Mouse (Mus musculus) liver, embryonic 14.5 days (tissue): ENCODE measurements around the gene Tmx2. TPM values are rescaled to one million over a fixed set of nuclear protein-coding genes. Genes with fewer than 3 reads are reported as not detected.

Experiments
- ATAC-seq: fragments of 200-750 bp; cut with Nextera tagmentation; 2 replicates; pipeline ENCODE4 v1.8.0; 2017; ENCODE audit warnings: moderate number of reproducible peaks, mild to moderate bottlenecking, moderate library complexity; ENCODE audit not compliant: insufficient read depth
- DNase-seq, 3 experiments: peaks; one replicate each; pipeline ENCODE4 v3.0.0-alpha.2; 2012 to 2013; ENCODE audit warnings: low read depth in 3 of 3, low spot score in 3 of 3
- H3K27ac ChIP-seq: fragments of 300-500 bp; sonication (generic); 2 replicates; pipeline ENCODE4 v1.5.1; 2014; ENCODE audit warnings: moderate library complexity, mild to moderate bottlenecking, control low read depth, inconsistent platforms
- H3K27me3 ChIP-seq: fragments of 300-500 bp; sonication (generic); 2 replicates; pipeline ENCODE4 v1.6.1; 2014; ENCODE audit warnings: mild to moderate bottlenecking, low read length, moderate library complexity; ENCODE audit not compliant: control insufficient read depth, insufficient read depth
- H3K36me3 ChIP-seq: fragments of 300-500 bp; sonication (generic); replicated peaks from 2 replicates; pipeline ENCODE4 v1.6.1; 2014; ENCODE audit warnings: low read depth; ENCODE audit not compliant: control insufficient read depth, insufficient read depth
- H3K4me1 ChIP-seq, 2 experiments: fragments of 200-500 bp in 1 of 2; fragments of 300-500 bp in 1 of 2; sonication (generic) in 1 of 2; replicated peaks; 2 replicates each; pipeline ENCODE4 v1.6.1; 2012 to 2014; ENCODE audit warnings: antibody characterized with exemption in 1 of 2, inconsistent platforms in 1 of 2, low read length in 1 of 2; ENCODE audit not compliant: control insufficient read depth in 2 of 2, insufficient read depth in 2 of 2
- H3K4me2 ChIP-seq: fragments of 300-500 bp; sonication (generic); 2 replicates; pipeline ENCODE4 v1.6.1; 2014; ENCODE audit warnings: low read depth, mild to moderate bottlenecking, control low read depth, moderate library complexity
- H3K4me3 ChIP-seq, 2 experiments: fragments of 200-500 bp in 1 of 2; fragments of 300-500 bp in 1 of 2; sonication (generic) in 1 of 2; 2 replicates each; pipeline ENCODE4 v1.5.1; 2012 to 2014; ENCODE audit warnings: low read depth in 2 of 2, low read length in 2 of 2, mild to moderate bottlenecking in 2 of 2, control low read depth in 1 of 2, inconsistent platforms in 1 of 2, moderate library complexity in 1 of 2; ENCODE audit not compliant: insufficient read depth in 1 of 2
- H3K9ac ChIP-seq: fragments of 300-500 bp; sonication (generic); replicated peaks from 2 replicates; pipeline ENCODE4 v1.6.1; 2014; ENCODE audit warnings: mild to moderate bottlenecking, control low read depth, moderate library complexity
- H3K9me3 ChIP-seq: fragments of 300-500 bp; sonication (generic); 2 replicates; pipeline ENCODE4 v1.6.1; 2016; ENCODE audit warnings: low read length, mixed read lengths; ENCODE audit not compliant: control insufficient read depth
- CTCF ChIP-seq: IDR thresholded peaks from 2 replicates; pipeline ENCODE4 v1.5.1; 2016; ENCODE audit warnings: antibody characterized with exemption, low read depth, control low read depth
- EP300 ChIP-seq: IDR thresholded peaks from 2 replicates; pipeline ENCODE4 v1.6.1; 2016; ENCODE audit warnings: antibody characterized with exemption, low read depth
- WGBS: fragments of 180-500 bp; shearing (Covaris S2); extraction: QIAGEN DNeasy Blood & Tissue Kit; methylation state at CpG from one replicate; pipeline ENCODE4 v1.1.7; 2014; ENCODE audit not compliant: insufficient replicate concordance; 5-methylcytosine and 5-hydroxymethylcytosine counted together
- polyA plus RNA-seq, 2 experiments: library from polyadenylated mRNA; depleted of rRNA in 1 of 2; stranded (reverse) in 1 of 2; unstranded in 1 of 2; fragments of >200 nt; fragmentation: Nextera tagmentation in 1 of 2; extraction: Ambion mirVana in 1 of 2; gene quantifications; 2 replicates each; pipeline versions ENCODE4 v1.2.1 to v1.2.3; 2012 to 2014

Gene Tmx2
- polyA plus RNA-seq, 2 experiments: 24.7 to 66.3 TPM

DNA sequence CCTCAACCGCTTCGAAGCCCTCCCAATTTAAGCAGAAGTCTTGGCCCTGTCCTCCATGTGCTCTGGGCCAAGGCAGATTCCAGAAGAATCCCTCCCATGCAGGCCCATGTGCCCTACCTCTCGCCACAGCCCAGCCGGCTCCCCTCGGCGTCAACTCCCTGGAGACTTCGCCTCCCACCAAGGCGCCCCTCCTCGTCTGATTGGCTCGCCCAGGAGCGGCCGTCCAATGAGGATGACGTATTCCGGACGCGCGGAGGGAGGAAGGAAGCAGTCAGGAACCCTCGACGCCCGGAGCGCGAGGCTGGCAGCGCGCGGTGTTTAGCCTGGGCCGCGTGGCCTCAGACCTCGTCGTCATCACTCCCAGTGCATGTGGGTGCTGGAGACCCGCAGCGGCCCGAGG lies 20.1 kb downstream of the Tmx2 start, which contains the start of gene Btbd18:
TSS of gene Btbd18 (plus strand) at position 274 of the 400 bp plus-strand sequence.
- DNase-seq (no peak), ATAC-seq (0 out of 2 replicates have a peak, but pooled peaks have one; percentile 19)
- no peak within 1 kb of the TSS for H3K4me3 ChIP-seq
- TF ChIP-seq CTCF: no peak
- no peak for TF ChIP-seq EP300
- H3K9ac ChIP-seq: no peak within 1 kb of the TSS
- H3K36me3 ChIP-seq: no peaks in the 10 kb centered on the region
- H3K9me3 ChIP-seq: no peaks in the 10 kb centered on the region
- WGBS: 84% methylated on average over 32 of the region's 32 CpGs
- no peak within 1 kb of the TSS for H3K27ac ChIP-seq
- H3K27me3 ChIP-seq: no peaks in the 10 kb centered on the region
- no peak within 1 kb of the TSS for H3K4me2 ChIP-seq
- no peaks in the 10 kb centered on the region for H3K4me1 ChIP-seq

DNA sequence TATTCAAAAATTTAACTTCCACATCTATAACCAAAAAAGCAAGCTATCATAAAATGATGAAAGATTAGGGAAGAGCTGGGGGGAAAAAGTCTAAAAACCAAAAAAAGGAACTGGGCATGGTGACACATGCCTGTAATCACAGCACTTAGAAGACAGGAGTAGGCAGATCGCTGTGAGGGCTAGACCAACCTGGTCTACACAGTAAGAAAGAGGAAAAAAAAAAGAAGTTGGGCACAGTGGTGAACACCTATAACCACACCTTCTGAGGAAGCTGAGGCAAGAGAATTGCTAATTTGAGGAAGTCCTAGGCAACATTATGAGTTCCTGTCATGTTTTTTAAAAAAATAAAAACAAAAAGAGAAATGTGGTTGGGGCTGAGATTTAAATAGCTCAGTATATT lies 23.1 kb downstream of the Tmx2 start:
- Histone ChIP-seq H3K36me3 (no peaks in the 10 kb centered on the region), H3K9ac (no peak overlapping the region), H3K4me1 (peaks cover 0 to 1% of the 10 kb centered on the region in 2 experiments; a peak in 1 of 4 replicates), H3K4me2 (no peak overlapping the region), H3K4me3 (no peak overlapping the region), H3K27me3 (no peaks in the 10 kb centered on the region), H3K9me3 (no peaks in the 10 kb centered on the region), H3K27ac (no peak overlapping the region)
- TF ChIP-seq CTCF: no peak
- TF ChIP-seq EP300: no peak
- WGBS: 19% methylated on average over 1 of the region's 1 CpGs
- no peak for DNase-seq
- ATAC-seq: no peak

DNA sequence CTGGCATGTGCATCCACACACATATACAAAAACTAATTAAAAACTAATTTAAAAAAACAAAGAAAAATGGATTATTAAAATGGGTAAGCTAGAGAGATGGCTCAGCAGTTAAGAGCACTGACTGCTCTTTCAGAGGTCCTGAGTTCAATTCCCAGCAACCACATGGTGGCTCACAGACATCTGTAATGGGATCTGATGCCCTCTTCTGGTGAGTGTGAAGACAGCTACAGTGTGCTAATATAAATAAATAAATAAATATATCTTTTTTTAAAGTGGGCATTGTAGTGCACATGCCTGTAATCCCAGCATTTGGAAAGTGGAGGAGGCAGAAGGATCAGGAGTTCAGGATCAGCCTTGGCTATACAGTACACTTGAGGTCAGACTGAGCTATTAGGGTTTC lies 25.6 kb downstream of the Tmx2 start:
- no peak for ATAC-seq
- no peak for DNase-seq
- Histone ChIP-seq H3K9me3 (no peaks in the 10 kb centered on the region), H3K4me3 (no peak overlapping the region), H3K4me2 (no peak overlapping the region), H3K4me1 (peaks cover 2% of the 10 kb centered on the region in 2 experiments; a peak in 1 of 4 replicates), H3K9ac (no peak overlapping the region), H3K36me3 (no peaks in the 10 kb centered on the region), H3K27ac (no peak overlapping the region), H3K27me3 (no peaks in the 10 kb centered on the region)
- TF ChIP-seq CTCF (peak; percentile 45), EP300 (no peak)

DNA sequence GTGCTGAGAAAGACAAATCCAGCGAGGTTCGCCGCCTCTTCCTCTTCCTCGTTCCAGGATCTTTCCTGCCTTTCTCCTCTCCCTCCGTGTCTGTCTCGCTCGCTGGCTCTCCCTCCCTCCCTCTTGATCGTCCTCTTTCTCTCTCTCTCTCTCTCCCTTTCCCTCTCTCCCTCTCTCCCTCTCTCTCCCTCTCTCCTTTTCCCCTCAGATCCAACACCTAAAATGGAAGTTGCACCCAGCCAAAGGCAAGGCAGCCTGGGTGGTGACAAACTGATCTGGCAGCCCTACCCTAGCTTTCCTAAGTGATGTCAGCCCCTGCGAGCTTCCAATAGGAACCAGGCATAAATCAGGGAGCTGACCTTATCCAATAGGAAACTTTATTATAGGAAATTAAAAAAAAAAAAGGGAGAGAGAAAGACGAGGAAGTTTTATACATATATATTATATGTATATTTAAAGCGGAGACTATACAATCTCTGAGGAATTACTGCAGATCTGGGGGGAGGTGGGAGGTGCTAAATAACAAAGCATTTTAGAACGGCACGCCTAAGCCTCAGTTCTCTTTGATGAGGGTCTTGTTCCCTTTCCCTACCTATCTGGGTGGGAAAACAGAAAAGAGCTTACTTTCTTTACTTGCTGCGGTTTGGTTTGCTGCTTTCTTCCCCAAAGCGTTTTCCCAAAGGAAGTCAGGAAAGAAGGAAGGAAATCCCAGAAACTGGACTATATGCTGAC lies 28.3 kb downstream of the Tmx2 start, which contains the start of gene Ctnnd1:
TSS of gene Ctnnd1 (minus strand) at position 302 of the 732 bp plus-strand sequence.
- Histone ChIP-seq H3K4me1 (peaks cover 6 to 8% of the 10 kb centered on the region in 2 experiments; a peak in 1 of 4 replicates), H3K4me3 (peak within 1 kb of the TSS; percentile 84 to 100), H3K9me3 (no peaks in the 10 kb centered on the region), H3K9ac (peak within 1 kb of the TSS; percentile 94), H3K27me3 (no peaks in the 10 kb centered on the region), H3K36me3 (no peaks in the 10 kb centered on the region), H3K4me2 (peak within 1 kb of the TSS; percentile 80), H3K27ac (peak within 1 kb of the TSS; percentile 79)
- 0% methylated on average over 15 of the region's 15 CpGs for WGBS
- peak; percentile 67 to 81 (median 70) for DNase-seq
- peak; percentile 84 for ATAC-seq
- TF ChIP-seq EP300: no peak
- TF ChIP-seq CTCF: no peak

DNA sequence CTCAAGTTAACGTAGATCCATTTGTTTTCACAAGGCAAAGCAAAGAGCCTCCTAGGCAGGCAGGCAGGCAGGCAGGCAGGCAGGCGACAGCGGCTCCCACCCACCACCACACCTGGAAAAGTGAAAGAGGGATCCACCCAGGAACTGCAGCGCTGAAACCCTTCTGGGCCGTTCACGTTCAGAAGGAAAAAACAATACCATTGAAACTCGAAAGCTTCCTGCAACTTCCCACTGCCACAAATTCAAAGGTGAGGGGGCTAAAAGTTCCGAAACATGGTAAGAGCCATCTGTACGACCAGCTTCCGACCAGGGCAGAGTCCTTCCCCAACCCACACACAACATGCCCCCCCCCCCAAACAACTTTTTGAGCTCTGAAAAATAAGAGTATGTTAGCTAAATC lies 29.3 kb downstream of the Tmx2 start:
- no peak for TF ChIP-seq CTCF
- TF ChIP-seq EP300: no peak
- Histone ChIP-seq H3K9ac (peak overlapping the region; percentile 94), H3K9me3 (no peaks in the 10 kb centered on the region), H3K4me1 (peaks cover 6 to 8% of the 10 kb centered on the region in 2 experiments; a peak in 1 of 4 replicates), H3K27ac (peak overlapping the region; percentile 9; the same call in 1 of the 2 replicates), H3K27me3 (no peaks in the 10 kb centered on the region), H3K4me2 (peak overlapping the region; percentile 80), H3K36me3 (no peaks in the 10 kb centered on the region), H3K4me3 (peak overlapping the region; percentile 84 to 100)
- DNase-seq: no peak
- WGBS: under 1% methylated on average over 10 of the region's 10 CpGs
- peak; percentile 54; the same call in 1 of the 2 replicates for ATAC-seq
